Mouse (Mus musculus): ENCODE data around the gene Olfr1205. TPM values are rescaled to one million over a fixed set of nuclear protein-coding genes. Genes with fewer than 3 reads are reported as not detected.

The Olfr1205 gene
- not detected for total RNA-seq (2021)

- intact Hi-C loops (cut with DNase I): no loop called here
- no peak for DNase-seq (ENCODE audit: low spot score in 2 of 2)
Observed at GRCm38 (mm10) chr2:88829437-88829836, at the start of gene Olfr1205. TSS of gene Olfr1205 (plus strand) at chr2:88829737.

- intact Hi-C loops (cut with DNase I): no loop called here
- no peak for DNase-seq (ENCODE audit: low spot score in 2 of 2)
Observed at GRCm38 (mm10) chr2:88792736-88793135, 36.8 kb upstream of the Olfr1205 start, which contains the start of gene Olfr1201. TSS of gene Olfr1201 (plus strand) at chr2:88793036.

GRCm38 (mm10) chr2:88814196-88814595, 15.3 kb upstream of the Olfr1205 start, which contains the start of gene Olfr1202:
TSS of gene Olfr1202 (plus strand) at chr2:88814496.
- intact Hi-C loops (cut with DNase I): no loop called here
- DNase-seq (ENCODE audit: low spot score in 2 of 2): no peak

- intact Hi-C loops (cut with DNase I): no loop called here
Observed at GRCm38 (mm10) chr2:88838477-88838876, 8.9 kb downstream of the Olfr1205 start.

GRCm38 (mm10) chr2:88848992-88849391, 19.5 kb downstream of the Olfr1205 start, which contains the start of gene Olfr1204:
TSS of gene Olfr1204 (plus strand) at chr2:88849292.
- intact Hi-C loops (cut with DNase I): no loop called here
- no peak for DNase-seq (ENCODE audit: low spot score in 2 of 2)

More at GRCm38 (mm10) chr2:88838477-88838876, 8.9 kb downstream of the Olfr1205 start:
- DNase-seq (ENCODE audit: low spot score in 2 of 2): no peak

- intact Hi-C loops (cut with DNase I): no loop called here
- no peak for DNase-seq (ENCODE audit: low spot score in 2 of 2)
Observed at GRCm38 (mm10) chr2:88862931-88863330, 33.4 kb downstream of the Olfr1205 start, which contains the start of gene Olfr1206. TSS of gene Olfr1206 (plus strand) at chr2:88863231.

Other genes with a start within 250 kb of the Olfr1205 start
- gene Olfr1189, start 243.3 kb upstream of the Olfr1205 start, total RNA-seq (2021): not detected
- not detected for gene Olfr1191-ps1, start 189.2 kb upstream of the Olfr1205 start, total RNA-seq (2021)
- not detected for gene Olfr1192-ps1, start 181.2 kb upstream of the Olfr1205 start, total RNA-seq (2021)
- gene Olfr1193, start 154.1 kb upstream of the Olfr1205 start, total RNA-seq (2021): not detected
- gene Olfr1195, start 140.6 kb upstream of the Olfr1205 start, total RNA-seq (2021): not detected
- not detected for gene Olfr1196, start 125.1 kb upstream of the Olfr1205 start, total RNA-seq (2021)
- not detected for gene Olfr1197, start 97.4 kb upstream of the Olfr1205 start, total RNA-seq (2021)
- gene Olfr1198, start 78.4 kb upstream of the Olfr1205 start, total RNA-seq (2021): not detected
- gene Olfr1199, start 69.3 kb upstream of the Olfr1205 start, total RNA-seq (2021): not detected
- not detected for gene Olfr1200, start 59.2 kb upstream of the Olfr1205 start, total RNA-seq (2021)
- not detected for gene Olfr1201, start 36.7 kb upstream of the Olfr1205 start, total RNA-seq (2021)
- not detected for gene Olfr1202, start 15.2 kb upstream of the Olfr1205 start, total RNA-seq (2021)
- gene Olfr1204, start 19.6 kb downstream of the Olfr1205 start, total RNA-seq (2021): not detected
- not detected for gene Olfr1206, start 33.5 kb downstream of the Olfr1205 start, total RNA-seq (2021)
- gene Olfr1208, start 72.6 kb downstream of the Olfr1205 start, total RNA-seq (2021): not detected
- gene Olfr1209, start 85.4 kb downstream of the Olfr1205 start, total RNA-seq (2021): not detected
- not detected for gene Olfr1211, start 108.4 kb downstream of the Olfr1205 start, total RNA-seq (2021)
- gene Olfr1212, start 124.2 kb downstream of the Olfr1205 start, total RNA-seq (2021): not detected
- gene Gm13762, start 150.5 kb downstream of the Olfr1205 start, total RNA-seq (2021): not detected
- not detected for gene Olfr1214, start 162.9 kb downstream of the Olfr1205 start, total RNA-seq (2021)
- gene Olfr1215, start 177.2 kb downstream of the Olfr1205 start, total RNA-seq (2021): not detected
- gene Olfr1216, start 188.6 kb downstream of the Olfr1205 start, total RNA-seq (2021): not detected
- gene Olfr1217, start 202.3 kb downstream of the Olfr1205 start, total RNA-seq (2021): not detected
- gene Olfr1218, start 231.4 kb downstream of the Olfr1205 start, total RNA-seq (2021): not detected

All from left cerebral cortex, postnatal 25 days (tissue).